16 mouse cellular contexts compared by ENCODE assay signal in the genomic region with DNA sequence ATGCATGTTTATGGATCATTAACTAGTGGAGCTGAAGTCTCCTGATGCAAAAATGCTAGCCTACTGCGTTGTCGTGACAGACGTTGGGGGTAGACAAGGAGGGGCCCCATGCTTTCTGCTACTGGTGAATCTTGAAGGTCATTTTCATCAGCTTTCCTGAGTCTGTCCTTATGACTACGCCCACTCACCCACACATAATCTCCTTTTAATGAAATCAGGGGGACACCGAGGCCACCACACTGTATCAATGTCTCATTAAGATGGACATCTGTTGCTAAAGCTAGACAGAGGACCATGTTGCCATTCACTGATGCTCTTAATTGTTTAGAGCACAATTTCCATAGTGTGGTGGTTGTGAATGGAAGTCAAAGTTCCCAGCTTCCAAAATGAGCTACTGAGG.
"Had no signal": no experiment of that assay in that cellular context is flagged by ENCODE, and none has a peak within 500 bp of the region (broad histone marks: within the 10 kb centered on the region; RNA-seq: fewer than 3 reads in every experiment).

No protein-coding gene starts in this region.

- H3K4me3 ChIP-seq: neural tube, embryonic 12.5 days; neural tube, embryonic 13.5 days; neural tube, embryonic 15.5 days; stomach, embryonic 15.5 days had no signal

- H3K4me2 ChIP-seq: neural tube, embryonic 12.5 days; neural tube, embryonic 13.5 days; neural tube, embryonic 15.5 days; stomach, embryonic 15.5 days had no signal

- H3K9ac ChIP-seq: neural tube, embryonic 12.5 days; neural tube, embryonic 13.5 days; neural tube, embryonic 15.5 days; stomach, embryonic 15.5 days had no signal

- H3K4me1 ChIP-seq: neural tube, embryonic 12.5 days; neural tube, embryonic 13.5 days; neural tube, embryonic 15.5 days; stomach, embryonic 15.5 days had no signal

- H3K36me3 ChIP-seq: neural tube, embryonic 12.5 days; neural tube, embryonic 13.5 days; neural tube, embryonic 15.5 days; stomach, embryonic 15.5 days had no signal

- H3K27me3 ChIP-seq: neural tube, embryonic 12.5 days; neural tube, embryonic 13.5 days; neural tube, embryonic 15.5 days; stomach, embryonic 15.5 days had no signal

- H3K9me3 ChIP-seq: neural tube, embryonic 13.5 days; neural tube, embryonic 15.5 days; stomach, embryonic 15.5 days had no signal

- H3K27ac ChIP-seq: neural tube, embryonic 12.5 days; neural tube, embryonic 13.5 days; neural tube, embryonic 15.5 days; stomach, embryonic 15.5 days; stomach, postnatal 0 days had no signal

- DNase-seq: right cerebral cortex, adult 18-20 months; right cerebral cortex, postnatal 14 days; right cerebral cortex, postnatal 25 days; right cerebral cortex, postnatal 4 days; spleen, adult 18-20 months; thymus, adult 18-20 months; thymus, adult 2 months; thymus, postnatal 14 days; thymus, postnatal 25 days; thymus, postnatal 36 days; thymus, postnatal 4 days had no signal
